ENCODE assay signal across 21 mouse cellular contexts in the genomic region with DNA sequence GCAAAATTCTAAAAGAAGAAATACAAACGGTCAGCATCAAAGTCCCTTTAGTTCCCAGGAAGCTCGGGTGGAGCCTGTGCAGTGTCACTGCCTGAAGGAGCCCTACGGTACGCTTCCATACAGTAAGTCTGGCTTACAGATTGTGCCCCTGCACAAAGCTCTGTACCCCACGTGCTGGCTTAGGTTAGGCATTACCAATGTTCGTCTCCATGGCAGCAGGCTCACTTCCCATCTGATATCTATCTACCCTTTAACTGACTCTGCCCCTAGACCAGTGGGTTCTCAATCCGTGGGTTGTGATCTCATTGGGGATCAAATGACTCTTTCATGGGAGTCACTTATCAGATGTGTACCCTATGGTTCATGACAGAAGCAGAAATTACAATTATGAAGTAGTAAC. TPM values are rescaled to one million over a fixed set of nuclear protein-coding genes. Genes with fewer than 3 reads are reported as not detected.
"Had no signal": no experiment of that assay in that cellular context is flagged by ENCODE, and none has a peak within 500 bp of the region (broad histone marks: within the 10 kb centered on the region; RNA-seq: fewer than 3 reads in every experiment).

No protein-coding gene starts in this region.

- H3K4me2 ChIP-seq: lung, embryonic 14.5 days; neural tube, embryonic 13.5 days; neural tube, embryonic 15.5 days had no signal

- H3K9me3 ChIP-seq: midbrain, embryonic 10.5 days; neural tube, embryonic 13.5 days; neural tube, embryonic 15.5 days had no signal

- H3K9ac ChIP-seq: liver, embryonic 14.5 days; lung, embryonic 14.5 days; neural tube, embryonic 13.5 days; neural tube, embryonic 15.5 days had no signal

- H3K27me3 ChIP-seq: neural tube, embryonic 13.5 days; neural tube, embryonic 15.5 days had no signal

- H3K27ac ChIP-seq: liver, embryonic 14.5 days; midbrain, embryonic 10.5 days; neural tube, embryonic 13.5 days; neural tube, embryonic 15.5 days had no signal

- DNase-seq: lung, adult 18-20 months; lung, embryonic 14.5 days; lung, postnatal 10 days; lung, postnatal 4 days; midbrain, embryonic 14.5 days; retina, postnatal 1 day; right cerebral cortex, adult 18-20 months; right cerebral cortex, postnatal 25 days; right cerebral cortex, postnatal 4 days; spleen, adult 18-20 months; thymus, adult 18-20 months; thymus, postnatal 14 days; thymus, postnatal 36 days had no signal

- ATAC-seq: midbrain, embryonic 16.5 days had no signal

- H3K4me3 ChIP-seq: midbrain, embryonic 10.5 days; myocyte; neural tube, embryonic 13.5 days; neural tube, embryonic 15.5 days had no signal

- H3K36me3 ChIP-seq: midbrain, embryonic 10.5 days; neural tube, embryonic 13.5 days; neural tube, embryonic 15.5 days had no signal

RNA-seq across cellular contexts. Expression of gene Apoh, which starts 27.4 kb away (rescaled TPM):
- total RNA-seq: megakaryocyte-erythroid progenitor cell, adult 5-6 weeks had no signal
- polyA plus RNA-seq: midbrain, embryonic 10.5 days; neural tube, embryonic 11.5 days had no signal
